Mouse (Mus musculus) heart, embryonic 15.5 days (tissue): ENCODE measurements around the gene Bora. TPM values are rescaled to one million over a fixed set of nuclear protein-coding genes. Genes with fewer than 3 reads are reported as not detected.
"Not testable (repeated sequence)": the region's sequence is repeated elsewhere in the genome, so short reads cannot be mapped to it uniquely, and the experiment has no call there.

ENCODE experiments used
- ATAC-seq: fragments of 200-750 bp; cut with Nextera tagmentation; replicated peaks from 2 replicates; pipeline ENCODE4 v1.8.0; 2017; ENCODE audit warnings: low read depth, moderate TSS enrichment; ENCODE audit not compliant: insufficient number of reproducible peaks, insufficient read depth, low FRiP score
- H3K27ac ChIP-seq: fragments of 300-500 bp; sonication (generic); 2 replicates; pipeline ENCODE4 v1.5.1; 2015; ENCODE audit warnings: mild to moderate bottlenecking, inconsistent platforms
- H3K27me3 ChIP-seq: fragments of 300-500 bp; sonication (generic); 2 replicates; pipeline ENCODE4 v1.6.1; 2015; ENCODE audit warnings: inconsistent platforms
- H3K36me3 ChIP-seq: fragments of 300-500 bp; sonication (generic); 2 replicates; pipeline ENCODE4 v1.6.1; 2015; ENCODE audit warnings: mild to moderate bottlenecking, inconsistent platforms
- H3K4me1 ChIP-seq: fragments of 300-500 bp; sonication (generic); replicated peaks from 2 replicates; pipeline ENCODE4 v1.6.1; 2015; ENCODE audit warnings: inconsistent platforms
- H3K4me2 ChIP-seq: fragments of 300-500 bp; sonication (generic); 2 replicates; pipeline ENCODE4 v1.6.1; 2015; ENCODE audit warnings: inconsistent platforms, mild to moderate bottlenecking, moderate library complexity
- H3K4me3 ChIP-seq: fragments of 300-500 bp; sonication (generic); 2 replicates; pipeline ENCODE4 v1.5.1; 2015; ENCODE audit warnings: mild to moderate bottlenecking, inconsistent platforms
- H3K9ac ChIP-seq: fragments of 300-500 bp; sonication (generic); 2 replicates; pipeline ENCODE4 v1.6.1; 2015; ENCODE audit warnings: mild to moderate bottlenecking, inconsistent platforms
- H3K9me3 ChIP-seq: fragments of 300-500 bp; sonication (generic); replicated peaks from 2 replicates; pipeline ENCODE4 v1.6.1; 2016; ENCODE audit warnings: inconsistent platforms
- WGBS: fragments of 180-500 bp; shearing (Covaris S2); methylation state at CpG from one replicate; pipeline ENCODE4 v1.1.7; 2015; ENCODE audit warnings: mixed read lengths; 5-methylcytosine and 5-hydroxymethylcytosine counted together
- polyA plus RNA-seq: library from polyadenylated mRNA; unstranded; fragments of >200 nt; fragmentation: Nextera tagmentation; extraction: Ambion mirVana; gene quantifications from 2 replicates; pipeline ENCODE4 v1.2.1, GENCODE M21; 2015

Gene Bora
- polyA plus RNA-seq: 37.2 and 41.2 TPM in 2 replicates

DNA sequence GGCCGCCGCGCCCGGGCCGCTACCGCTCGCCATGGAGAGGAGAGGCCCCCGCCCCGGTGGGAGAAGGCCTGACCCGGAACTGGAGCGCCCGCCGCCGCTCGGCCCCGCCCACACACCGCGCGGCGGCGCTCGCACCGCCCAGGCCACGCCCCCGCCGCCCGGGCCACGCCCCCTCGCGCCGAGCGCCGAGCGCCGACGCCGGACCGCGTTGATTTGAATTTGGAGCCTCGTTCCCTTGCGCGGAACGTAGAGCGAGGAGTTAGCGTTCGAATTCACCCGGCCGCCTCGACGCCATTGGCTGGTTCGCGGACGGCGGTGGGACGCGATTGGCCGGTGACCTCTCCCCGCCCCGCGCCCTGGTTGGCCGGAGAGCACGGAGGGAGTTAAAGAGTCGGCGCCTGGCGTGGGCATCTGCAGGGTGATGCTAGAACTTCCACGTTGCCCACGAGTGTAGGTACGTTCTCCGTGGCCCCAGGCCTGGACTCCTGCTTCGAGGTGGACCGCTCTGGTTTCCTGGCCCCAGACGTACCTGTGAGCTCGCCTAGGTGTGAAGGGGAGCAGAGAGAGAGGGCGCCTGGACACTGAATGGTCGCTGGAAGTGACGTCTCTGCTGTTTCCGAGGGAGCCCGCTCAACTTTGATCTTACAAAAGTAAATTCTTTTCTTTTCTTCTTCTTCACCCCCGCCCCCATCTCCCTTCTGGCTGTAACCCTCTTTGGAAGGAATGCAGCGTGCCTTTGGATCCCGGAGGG is at the start of gene Bora, which contains the start of gene Mzt1:
TSS of gene Bora (plus strand) at position 192 of the 751 bp plus-strand sequence.
TSS of gene Mzt1 (minus strand) at position 104 of the 751 bp plus-strand sequence.
- under 1% methylated on average over 80 of the region's 81 CpGs for WGBS
- H3K27ac ChIP-seq: peak within 1 kb of the TSS; percentile 91
- peak within 1 kb of the TSS; percentile 98 for H3K9ac ChIP-seq
- H3K4me2 ChIP-seq: peak within 1 kb of the TSS; percentile 75
- H3K4me1 ChIP-seq: peaks cover 35% of the 10 kb centered on the region
- H3K36me3 ChIP-seq: peaks cover 13% of the 10 kb centered on the region; the same call in 1 of the 2 replicates
- no peaks in the 10 kb centered on the region for H3K9me3 ChIP-seq
- no peaks in the 10 kb centered on the region for H3K27me3 ChIP-seq
- H3K4me3 ChIP-seq: peak within 1 kb of the TSS; percentile 87
- ATAC-seq: peak; percentile 95

DNA sequence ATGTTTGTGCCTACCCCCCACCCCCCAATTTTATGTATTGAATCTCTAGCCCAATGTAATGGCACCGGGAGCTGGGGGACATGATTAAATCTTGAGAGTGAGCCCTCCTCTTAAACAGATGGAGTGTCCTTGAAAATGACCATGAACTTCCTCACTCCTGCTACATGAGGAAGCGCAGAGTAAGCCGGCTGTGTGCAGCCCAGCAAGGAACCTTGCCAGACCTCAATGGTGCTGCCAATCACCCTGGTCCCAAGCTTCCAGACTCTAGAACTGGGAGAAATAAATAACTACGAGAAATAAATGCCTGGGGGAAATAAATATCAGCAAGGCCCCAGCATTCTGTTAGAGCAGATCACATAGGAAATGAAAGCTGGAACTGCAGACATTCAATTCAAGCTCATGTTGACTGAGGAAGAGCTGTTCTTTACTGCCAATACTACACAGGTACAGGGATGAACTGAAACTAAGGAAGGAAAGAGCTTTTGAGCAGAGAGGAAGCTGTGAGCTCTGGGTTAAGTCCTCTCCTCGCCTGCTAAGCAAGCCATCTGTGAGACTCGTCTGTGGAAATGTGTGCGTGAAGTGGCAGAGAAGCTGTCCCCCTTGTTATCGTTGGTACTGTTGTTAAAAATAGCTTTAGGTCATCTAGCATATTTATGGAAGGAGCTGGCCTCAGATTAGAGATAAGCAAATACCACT is 35.6 kb upstream of the Bora start:
- H3K27me3 ChIP-seq: no peaks in the 10 kb centered on the region
- WGBS: 15% methylated on average over 8 of the region's 8 CpGs
- H3K4me3 ChIP-seq: no peak overlapping the region
- 0 out of 2 replicates have a peak overlapping the region, but pooled peaks have one; percentile 36 for H3K9ac ChIP-seq
- H3K36me3 ChIP-seq: no peaks in the 10 kb centered on the region
- peak; percentile 80 for ATAC-seq
- peak overlapping the region; percentile 34 for H3K4me2 ChIP-seq
- no peaks in the 10 kb centered on the region for H3K9me3 ChIP-seq
- H3K4me1 ChIP-seq: peaks cover 9% of the 10 kb centered on the region
- H3K27ac ChIP-seq: peak overlapping the region; percentile 97

GRCm38 (mm10) chr14:99010920-99011313 is 35.1 kb upstream of the Bora start:
- H3K4me1 ChIP-seq: peaks cover 9% of the 10 kb centered on the region
- peak overlapping the region; percentile 97 for H3K27ac ChIP-seq
- peak overlapping the region; percentile 34; the same call in 1 of the 2 replicates for H3K4me2 ChIP-seq
- H3K27me3 ChIP-seq: no peaks in the 10 kb centered on the region
- ATAC-seq: peak; percentile 53; the same call in 1 of the 2 replicates
- H3K9ac ChIP-seq: no peak overlapping the region
- H3K36me3 ChIP-seq: no peaks in the 10 kb centered on the region
- no peaks in the 10 kb centered on the region for H3K9me3 ChIP-seq
- WGBS: 6% methylated on average over 2 of the region's 2 CpGs
- no peak overlapping the region for H3K4me3 ChIP-seq

GRCm38 (mm10) chr14:99018691-99019090 is 27.3 kb upstream of the Bora start:
- Histone ChIP-seq H3K36me3 (no peaks in the 10 kb centered on the region), H3K9me3 (no peaks in the 10 kb centered on the region), H3K4me1 (peaks cover 20% of the 10 kb centered on the region), H3K27me3 (no peaks in the 10 kb centered on the region), H3K27ac (peak overlapping the region; percentile 72), H3K9ac (no peak overlapping the region), H3K4me3 (no peak overlapping the region), H3K4me2 (peak overlapping the region; percentile 46)
- ATAC-seq: peak; percentile 23; the same call in 1 of the 2 replicates
- WGBS: 23% methylated on average over 7 of the region's 7 CpGs

DNA sequence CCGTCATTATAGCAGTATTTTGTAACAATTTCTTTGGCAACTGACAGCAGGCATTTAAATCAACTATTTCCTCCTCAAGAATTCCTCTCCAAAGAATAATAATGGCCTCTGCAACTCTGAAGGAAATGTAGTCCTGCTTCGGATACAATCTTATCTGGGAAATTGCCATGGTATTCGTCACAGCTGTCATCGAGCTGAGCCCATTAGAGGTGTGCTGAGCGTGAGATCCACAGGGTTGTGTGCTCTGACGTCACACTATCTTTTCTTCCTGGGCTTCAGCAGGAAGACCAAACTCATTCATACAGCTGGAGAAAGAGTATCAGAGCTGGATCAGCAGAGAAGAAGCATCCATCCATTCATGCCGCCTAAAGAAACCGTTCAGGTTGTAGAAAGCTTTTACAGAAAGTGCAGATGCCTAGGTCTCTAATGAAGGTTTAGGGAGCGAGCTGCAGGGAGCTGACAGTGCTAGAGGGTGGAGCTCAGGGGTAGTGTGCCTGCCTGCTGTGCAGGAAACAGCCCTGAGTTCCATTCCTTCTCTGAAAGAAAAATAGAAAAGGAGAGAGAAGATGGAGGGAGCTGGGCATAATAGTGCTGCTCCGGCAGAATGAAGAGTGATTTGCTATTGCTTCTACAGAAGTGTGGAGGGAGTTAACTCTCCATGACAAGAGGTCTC is 26.8 kb upstream of the Bora start:
- no peak overlapping the region for H3K4me3 ChIP-seq
- no peaks in the 10 kb centered on the region for H3K27me3 ChIP-seq
- no peaks in the 10 kb centered on the region for H3K36me3 ChIP-seq
- H3K9ac ChIP-seq: no peak overlapping the region
- H3K4me2 ChIP-seq: peak overlapping the region; percentile 46
- peaks cover 20% of the 10 kb centered on the region for H3K4me1 ChIP-seq
- no peaks in the 10 kb centered on the region for H3K9me3 ChIP-seq
- peak; percentile 86 for ATAC-seq
- H3K27ac ChIP-seq: peak overlapping the region; percentile 72
- 15% methylated on average over 10 of the region's 10 CpGs for WGBS

DNA sequence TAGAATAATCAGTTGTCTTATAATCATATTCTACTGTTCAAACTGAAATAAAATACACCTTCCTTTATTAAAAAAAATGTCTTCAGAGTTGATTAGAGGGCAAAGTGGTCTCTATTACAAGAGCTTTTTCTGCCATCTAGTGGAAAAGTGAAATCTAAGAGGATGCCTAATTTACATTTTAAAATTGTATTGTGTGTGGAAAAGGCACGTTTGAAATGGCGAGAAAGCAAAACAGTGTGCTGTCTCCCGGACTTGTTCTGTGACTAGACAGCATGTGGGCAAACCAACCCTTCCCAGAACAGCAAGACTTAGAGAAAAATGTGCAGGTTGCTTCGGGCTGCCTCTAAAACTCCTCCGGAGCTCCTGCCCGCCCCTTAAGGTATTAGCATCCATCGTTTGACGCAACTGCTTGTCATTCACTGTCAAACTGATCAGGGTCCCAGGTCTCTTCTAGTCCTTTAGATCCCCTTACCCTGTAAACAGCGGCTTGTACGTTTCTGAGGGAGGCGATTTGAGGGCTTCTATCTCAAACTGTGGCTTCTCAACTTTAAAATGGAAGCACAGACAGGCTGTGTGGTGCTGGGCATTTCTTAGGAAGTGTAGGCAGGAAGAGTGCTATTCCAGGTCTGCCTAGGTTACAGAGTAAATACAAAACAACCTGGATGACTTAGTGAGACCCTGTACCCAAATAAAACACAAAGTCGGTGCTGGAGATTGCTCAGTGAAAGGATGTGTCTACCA is 23.5 kb upstream of the Bora start:
- H3K9ac ChIP-seq: no peak overlapping the region
- WGBS: 43% methylated on average over 12 of the region's 12 CpGs
- H3K4me1 ChIP-seq: peaks cover 16% of the 10 kb centered on the region
- H3K4me2 ChIP-seq: peak overlapping the region; percentile 57
- no peaks in the 10 kb centered on the region for H3K36me3 ChIP-seq
- ATAC-seq: no peak
- H3K27me3 ChIP-seq: no peaks in the 10 kb centered on the region
- no peak overlapping the region for H3K27ac ChIP-seq
- H3K4me3 ChIP-seq: peak overlapping the region; percentile 35
- H3K9me3 ChIP-seq: no peaks in the 10 kb centered on the region

GRCm38 (mm10) chr14:99029987-99030386 is 16.0 kb upstream of the Bora start:
- Histone ChIP-seq H3K27me3 (no peaks in the 10 kb centered on the region), H3K4me3 (no peak overlapping the region), H3K9me3 (no peaks in the 10 kb centered on the region), H3K36me3 (peaks cover 13% of the 10 kb centered on the region), H3K4me2 (no peak overlapping the region), H3K4me1 (peaks cover 4% of the 10 kb centered on the region; the same call in 1 of the 2 replicates), H3K27ac (no peak overlapping the region), H3K9ac (no peak overlapping the region)
- 55% methylated on average over 5 of the region's 5 CpGs for WGBS
- no peak for ATAC-seq

- H3K27me3 ChIP-seq: no peaks in the 10 kb centered on the region
- H3K4me1 ChIP-seq: peaks cover 4% of the 10 kb centered on the region; the same call in 1 of the 2 replicates
- H3K27ac ChIP-seq: no peak overlapping the region
- no peak overlapping the region for H3K9ac ChIP-seq
- no peak for ATAC-seq
- H3K36me3 ChIP-seq: peaks cover 17% of the 10 kb centered on the region
- no peaks in the 10 kb centered on the region for H3K9me3 ChIP-seq
- WGBS: 83% methylated on average over 5 of the region's 5 CpGs
- no peak overlapping the region for H3K4me3 ChIP-seq
- no peak overlapping the region for H3K4me2 ChIP-seq
These were observed 14.6 kb upstream of the Bora start for GRCm38 (mm10) chr14:99031337-99031873.

DNA sequence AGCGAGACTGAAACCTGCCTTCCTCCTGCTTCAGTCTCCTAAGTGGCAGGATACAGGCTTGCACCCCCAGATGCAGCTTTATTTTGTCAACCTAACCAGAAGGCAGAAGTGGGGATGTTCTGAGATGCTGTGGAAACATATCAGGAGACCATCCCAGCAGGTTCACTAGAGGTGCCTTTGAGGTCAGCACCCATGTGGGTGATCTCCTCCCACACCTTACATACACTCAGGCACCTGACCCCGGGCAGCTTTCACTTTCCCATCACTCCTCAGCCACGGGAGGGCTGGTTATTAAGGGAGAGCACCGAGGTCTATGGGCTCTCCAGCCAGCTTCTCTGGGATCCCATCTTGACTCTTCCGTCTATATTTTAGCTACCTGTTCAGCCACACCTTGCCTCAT is 13.4 kb upstream of the Bora start:
- 78% methylated on average over 5 of the region's 5 CpGs for WGBS
- no peaks in the 10 kb centered on the region for H3K9me3 ChIP-seq
- no peaks in the 10 kb centered on the region for H3K27me3 ChIP-seq
- H3K9ac ChIP-seq: no peak overlapping the region
- peaks cover 4% of the 10 kb centered on the region; the same call in 1 of the 2 replicates for H3K4me1 ChIP-seq
- no peak for ATAC-seq
- H3K27ac ChIP-seq: no peak overlapping the region
- H3K4me3 ChIP-seq: no peak overlapping the region
- H3K4me2 ChIP-seq: no peak overlapping the region
- peaks cover 18% of the 10 kb centered on the region for H3K36me3 ChIP-seq

DNA sequence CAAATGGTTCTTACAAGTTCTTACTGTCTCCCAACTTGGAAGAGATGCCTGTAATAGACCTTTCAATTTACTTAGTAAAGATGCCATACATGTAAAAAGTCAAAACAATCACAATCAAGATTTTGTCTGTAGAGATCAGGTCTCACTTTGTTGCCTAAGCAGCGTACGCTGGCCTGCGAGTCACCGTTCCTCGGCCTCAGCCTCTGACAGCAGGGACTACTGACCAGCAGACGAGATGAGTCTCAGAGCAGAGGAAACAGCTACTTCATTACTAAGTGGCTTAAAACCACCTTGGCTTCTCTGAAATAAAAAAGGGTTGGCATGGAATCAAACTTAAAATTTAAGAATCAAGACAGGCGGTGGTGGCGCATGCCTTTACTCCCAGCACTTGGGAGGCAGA is 11.2 kb upstream of the Bora start:
- not testable (repeated sequence) for H3K9ac ChIP-seq, H3K27ac ChIP-seq, H3K4me1 ChIP-seq, H3K4me2 ChIP-seq, H3K9me3 ChIP-seq, H3K4me3 ChIP-seq, ATAC-seq, H3K27me3 ChIP-seq
- WGBS: 90% methylated on average over 8 of the region's 8 CpGs
- H3K36me3 ChIP-seq: peaks cover 25% of the 10 kb centered on the region
